Mouse (Mus musculus) small intestine, adult 2 months (tissue): ENCODE results near the gene Ctbp2. TPM values are rescaled to one million over a fixed set of nuclear protein-coding genes. Genes with fewer than 3 reads are reported as not detected.

Experiments used
- H3K27ac ChIP-seq: fragments of 200-500 bp; 2 replicates; pipeline ENCODE4 v1.5.1; 2012; ENCODE audit warnings: low read depth, low read length, control low read depth, inconsistent platforms; ENCODE audit not compliant: insufficient read depth
- H3K27me3 ChIP-seq: fragments of 200-500 bp; 2 replicates; pipeline ENCODE4 v1.6.1; 2012; ENCODE audit warnings: mild to moderate bottlenecking, moderate library complexity, low read length, inconsistent platforms; ENCODE audit not compliant: control insufficient read depth, insufficient read depth
- H3K36me3 ChIP-seq: fragments of 200-500 bp; 2 replicates; pipeline ENCODE4 v1.6.1; 2012; ENCODE audit warnings: mild to moderate bottlenecking, low read length, control low read depth, inconsistent platforms; ENCODE audit not compliant: control insufficient read depth, insufficient read depth
- H3K4me1 ChIP-seq: fragments of 200-500 bp; 2 replicates; pipeline ENCODE4 v1.6.1; 2012; ENCODE audit warnings: low read length, inconsistent platforms, mixed read lengths; ENCODE audit not compliant: control insufficient read depth, insufficient read depth, insufficient read length
- H3K4me3 ChIP-seq: fragments of 200-500 bp; 2 replicates; pipeline ENCODE4 v1.5.1; 2012; ENCODE audit warnings: low read depth, mild to moderate bottlenecking, control low read depth, inconsistent platforms, low read length, moderate library complexity
- CTCF ChIP-seq: fragments of 200-500 bp; IDR thresholded peaks from 2 replicates; pipeline ENCODE4 v1.5.1; 2012; ENCODE audit warnings: low read depth, mild to moderate bottlenecking, control low read depth, inconsistent platforms, low read length, moderate library complexity, mixed read lengths; ENCODE audit not compliant: insufficient replicate concordance, insufficient read length; ENCODE audit errors: extremely low read depth
- POLR2A ChIP-seq: fragments of 200-500 bp; IDR thresholded peaks from 2 replicates; pipeline ENCODE4 v1.6.1; 2012; ENCODE audit warnings: low read depth, mild to moderate bottlenecking, control low read depth, inconsistent platforms, low read length, moderate library complexity
- WGBS: fragments of 180-500 bp; shearing (Covaris S2); methylation state at CpG from one replicate; pipeline ENCODE4 v1.1.7; 2018; 5-methylcytosine and 5-hydroxymethylcytosine counted together
- polyA plus RNA-seq: library from polyadenylated mRNA; depleted of rRNA; stranded (reverse); fragments of >200 nt; gene quantifications from 2 replicates; pipeline ENCODE4 v1.2.3, GENCODE M21; 2012; rRNA removed

Gene Ctbp2
- polyA plus RNA-seq, 1 experiment, result 33.8 TPM

DNA sequence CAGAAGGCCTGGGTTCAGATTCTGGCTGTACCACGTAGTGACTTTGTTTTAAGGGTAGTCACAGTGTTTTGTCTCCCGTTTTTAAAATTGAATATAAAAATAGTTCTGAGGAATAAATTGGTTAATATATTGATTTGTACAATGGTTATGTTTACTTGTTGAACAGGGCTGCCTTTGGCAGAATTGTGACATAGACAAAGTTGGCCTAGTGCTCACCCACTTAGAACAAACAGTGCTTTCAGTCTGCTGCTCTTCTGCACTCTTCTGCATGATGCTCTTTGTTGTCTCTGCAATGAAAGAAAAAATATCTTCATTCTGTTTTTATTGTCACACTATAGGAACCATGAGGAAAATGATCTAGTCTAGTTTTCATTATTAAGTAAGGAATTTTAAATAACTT, 185.0 kb downstream of the Ctbp2 start:
- WGBS, result 61% methylated on average over 2 of the region's 2 CpGs
- Histone ChIP-seq H3K27ac (no peak overlapping the region), H3K4me3 (no peak overlapping the region), H3K36me3 (no peaks in the 10 kb centered on the region), H3K27me3 (no peaks in the 10 kb centered on the region), H3K4me1 (no peaks in the 10 kb centered on the region)
- no peak for TF ChIP-seq CTCF
- TF ChIP-seq POLR2A, result no peak

Other genes starting within 250 kb of the Ctbp2 start
- 1.4 and 2.6 TPM in 2 replicates for gene Zranb1, start 193.2 kb downstream of the Ctbp2 start, polyA plus RNA-seq
- gene Fgfr2, start 1.0 kb downstream of the Ctbp2 start, polyA plus RNA-seq, result 8.7 and 14.7 TPM in 2 replicates